Mouse (Mus musculus): ENCODE results near the gene Mdga1.

DNA sequence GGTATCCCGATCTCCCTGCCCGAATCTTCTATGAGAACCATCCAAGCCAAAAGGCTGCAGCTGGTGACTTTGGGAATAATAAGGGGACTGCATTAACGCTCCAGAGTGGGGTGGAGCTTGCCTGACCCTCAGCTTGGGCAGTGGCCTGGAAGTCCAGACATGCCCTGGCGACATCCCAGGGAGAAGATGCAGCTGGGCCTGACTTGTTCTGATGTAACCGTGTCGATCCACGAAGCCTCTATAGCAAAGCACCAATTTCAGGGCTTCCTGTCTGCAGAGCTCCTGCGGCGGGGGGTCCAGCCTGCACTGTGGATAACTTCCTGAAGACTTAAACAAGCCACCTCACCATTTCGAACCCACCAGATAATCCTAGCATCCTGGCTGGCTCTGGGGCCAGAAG lies 90.9 kb downstream of the Mdga1 start:
- TF ChIP-seq E2F4 (IDR thresholded peaks at IDR 0.05; ENCODE audit: insufficient read depth) (no peak), MYOD1 (IDR thresholded peaks at IDR 0.05; ENCODE audit: control insufficient read depth in 1 of 3, insufficient read length in 2 of 3, low read depth in 2 of 3) (no peak), MAX (IDR thresholded peaks at IDR 0.05; ENCODE audit: low read depth) (no peak)
